Mouse (Mus musculus) cerebellum, adult (tissue): Measurements from ENCODE around the gene A030003K21Rik.
"Not testable (repeated sequence)": the region's sequence is repeated elsewhere in the genome, so short reads cannot be mapped to it uniquely, and the experiment has no call there.

Experiments
- ATAC-seq: cut with Nextera tagmentation; 2 replicates; pipeline ENCODE4 v1.9.2; 2017; ENCODE audit warnings: mild to moderate bottlenecking, moderate library complexity, mixed read lengths; ENCODE audit not compliant: insufficient number of reproducible peaks, low FRiP score, low TSS enrichment

Gene A030003K21Rik

GRCm38 (mm10) chr1:82943295-82943694 is at the start of gene A030003K21Rik:
A030003K21Rik (minus strand) TSS chr1:82943388.
- ATAC-seq, result not testable (repeated sequence)

- ATAC-seq, result no peak
Observed at GRCm38 (mm10) chr1:82992093-82992492, 48.9 kb upstream of the A030003K21Rik start.

GRCm38 (mm10) chr1:82991596-82991995 is 48.4 kb upstream of the A030003K21Rik start:
- ATAC-seq, result no peak

GRCm38 (mm10) chr1:82991062-82991461 is 47.9 kb upstream of the A030003K21Rik start:
- ATAC-seq, result no peak

- peak; percentile 74 for ATAC-seq
Observed at GRCm38 (mm10) chr1:82987530-82988198, 44.5 kb upstream of the A030003K21Rik start.

- ATAC-seq, result no peak
Observed at GRCm38 (mm10) chr1:82986738-82987137, 43.5 kb upstream of the A030003K21Rik start.

- ATAC-seq, result no peak
Observed at GRCm38 (mm10) chr1:82977840-82978239, 34.7 kb upstream of the A030003K21Rik start.

GRCm38 (mm10) chr1:82975750-82976149 is 32.6 kb upstream of the A030003K21Rik start:
- no peak for ATAC-seq

- no peak for ATAC-seq
Observed at GRCm38 (mm10) chr1:82974342-82974741, 31.2 kb upstream of the A030003K21Rik start.

GRCm38 (mm10) chr1:82973901-82974300 is 30.7 kb upstream of the A030003K21Rik start:
- ATAC-seq, result no peak

GRCm38 (mm10) chr1:82973244-82973643 is 30.1 kb upstream of the A030003K21Rik start:
- no peak for ATAC-seq

- no peak for ATAC-seq
Observed at GRCm38 (mm10) chr1:82972046-82972445, 28.9 kb upstream of the A030003K21Rik start.

- ATAC-seq, result no peak
Observed at GRCm38 (mm10) chr1:82966413-82966812, 23.2 kb upstream of the A030003K21Rik start.

- ATAC-seq, result no peak
Observed at GRCm38 (mm10) chr1:82959870-82960385, 16.7 kb upstream of the A030003K21Rik start, which contains the start of gene Gm47955. Gm47955 (plus strand) TSS chr1:82960286.

- ATAC-seq, result not testable (repeated sequence)
Observed at GRCm38 (mm10) chr1:82955913-82956312, 12.7 kb upstream of the A030003K21Rik start, which contains the start of gene Gm7544. Gm7544 (minus strand) TSS chr1:82956013.

GRCm38 (mm10) chr1:82948601-82949000 is 5.4 kb upstream of the A030003K21Rik start:
- no peak for ATAC-seq

- ATAC-seq, result not testable (repeated sequence)
Observed at GRCm38 (mm10) chr1:82946029-82946428, 2.8 kb upstream of the A030003K21Rik start.

GRCm38 (mm10) chr1:82942505-82942904 is 683 bp downstream of the A030003K21Rik start:
- not testable (repeated sequence) for ATAC-seq

- ATAC-seq, result no peak
Observed at GRCm38 (mm10) chr1:82938666-82939065, 4.5 kb downstream of the A030003K21Rik start.

- not testable (repeated sequence) for ATAC-seq
Observed at GRCm38 (mm10) chr1:82931326-82931725, 11.9 kb downstream of the A030003K21Rik start, which contains the start of gene Gm6217. Gm6217 (minus strand) TSS chr1:82931399.

- ATAC-seq, result not testable (repeated sequence)
Observed at GRCm38 (mm10) chr1:82930558-82930957, 12.6 kb downstream of the A030003K21Rik start.

GRCm38 (mm10) chr1:82924650-82925049 is 18.5 kb downstream of the A030003K21Rik start, which contains the start of gene A030014E15Rik:
A030014E15Rik (plus strand) TSS chr1:82924917.
- no peak for ATAC-seq
